Mouse (Mus musculus) G1E-ER4 (cell line): ENCODE measurements around the gene Tgfb1i1. TPM values are rescaled to one million over a fixed set of nuclear protein-coding genes. Genes with fewer than 3 reads are reported as not detected.

ENCODE experiments used
- GATA1 ChIP-seq: IDR thresholded peaks from one replicate; pipeline ENCODE4 v1.8.0; 2012; ENCODE audit warnings: low read length, inconsistent platforms
- polyA plus RNA-seq: library from polyadenylated mRNA; stranded (reverse); fragments of >175 nt; gene quantifications from 2 replicates; pipeline ENCODE4 v1.2.3, GENCODE M21; 2012

Gene Tgfb1i1
- polyA plus RNA-seq, 1 experiment, result 0.02 TPM

DNA sequence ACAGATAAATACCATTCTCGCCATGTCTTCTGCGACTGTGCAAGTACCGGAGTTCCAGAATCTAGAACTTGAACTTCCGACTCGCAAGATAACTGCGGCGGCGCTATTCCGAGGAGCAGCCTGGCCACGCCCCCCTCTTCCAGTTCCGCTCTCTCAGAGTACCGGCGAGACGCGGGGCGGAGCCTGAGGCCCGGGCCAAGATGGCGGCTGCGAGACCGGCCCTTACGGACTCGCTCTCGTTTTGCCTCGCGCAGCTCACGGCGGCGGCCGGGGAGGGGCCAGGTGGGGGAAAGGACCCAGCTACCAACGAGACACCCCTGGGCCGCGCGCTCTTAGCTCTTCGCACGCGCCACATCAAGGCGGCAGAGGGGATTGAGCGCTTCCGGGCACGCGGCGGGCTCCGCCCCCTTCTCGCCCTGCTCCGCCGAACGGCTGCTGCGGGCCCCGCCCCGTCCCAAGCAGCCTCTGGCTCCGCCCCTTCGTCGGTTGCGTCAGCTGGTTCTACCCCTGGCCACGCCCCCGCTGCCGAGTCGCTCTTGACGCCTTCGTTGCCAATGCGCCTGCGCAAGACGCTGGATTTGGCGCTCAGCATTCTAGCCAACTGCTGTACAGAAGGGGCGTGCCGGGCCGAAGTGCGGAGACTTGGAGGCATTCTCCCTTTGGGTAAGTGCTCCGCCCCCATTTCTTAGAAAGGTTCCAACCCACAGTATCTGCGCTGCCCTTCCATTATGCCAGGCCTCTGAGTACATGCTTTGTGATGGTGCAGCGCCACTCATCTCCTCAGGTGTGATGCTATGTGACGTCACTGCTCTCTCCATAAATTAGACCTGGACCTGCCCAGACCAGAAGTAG is 8.5 kb upstream of the Tgfb1i1 start, which contains the start of gene 9130023H24Rik:
9130023H24Rik (minus strand) TSS at position 105 of the 852 bp plus-strand sequence.
- no peak for TF ChIP-seq GATA1

DNA sequence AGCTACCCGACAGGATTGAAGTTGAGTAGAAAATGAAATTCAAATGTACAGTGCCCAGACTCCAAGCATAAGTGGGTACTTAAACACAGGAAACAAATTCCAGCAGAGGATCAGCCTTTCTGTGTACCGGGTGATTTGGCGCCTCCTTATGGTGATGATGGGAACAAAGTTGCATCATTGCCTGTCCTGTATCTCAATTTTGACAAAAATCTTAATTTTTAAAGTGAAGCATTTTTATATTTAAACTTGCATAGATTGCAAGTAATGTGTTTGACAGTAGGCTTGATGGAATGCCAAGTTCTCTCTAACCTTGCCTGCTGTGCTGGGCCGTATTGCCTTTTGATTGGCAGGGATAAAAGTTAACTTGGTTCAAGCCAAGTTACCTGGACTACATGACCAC is 7.6 kb upstream of the Tgfb1i1 start:
- TF ChIP-seq GATA1, result no peak

DNA sequence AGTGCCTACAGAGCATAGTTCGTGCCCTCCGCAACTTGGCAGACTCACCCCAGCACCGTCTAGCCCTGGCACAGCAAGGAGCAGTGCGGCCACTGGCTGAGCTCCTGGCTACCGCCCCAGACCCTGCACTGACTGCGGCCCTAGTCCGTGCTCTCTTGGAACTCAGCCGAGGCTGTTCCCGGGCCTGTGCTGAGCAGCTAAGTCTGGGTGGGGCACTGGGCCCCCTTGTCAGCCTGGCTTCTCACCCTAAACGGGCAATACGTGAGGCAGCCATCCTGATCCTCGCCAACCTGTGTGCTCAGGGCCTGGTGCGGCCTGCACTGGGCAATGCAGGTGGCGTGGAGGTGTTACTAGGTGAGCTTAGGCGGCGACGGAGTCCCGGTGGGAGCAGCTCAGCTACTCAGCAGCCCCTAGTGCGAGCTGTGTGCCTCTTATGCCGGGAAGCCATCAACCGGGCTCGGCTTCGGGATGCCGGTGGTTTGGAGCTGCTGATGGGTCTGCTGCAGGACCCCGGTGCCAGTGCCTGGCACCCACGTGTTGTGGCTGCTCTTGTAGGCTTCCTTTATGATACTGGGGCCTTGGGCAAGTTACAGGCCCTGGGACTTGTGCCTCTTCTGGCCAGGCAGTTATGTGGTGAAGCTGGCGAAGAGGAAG is 6.4 kb upstream of the Tgfb1i1 start:
- no peak for TF ChIP-seq GATA1

DNA sequence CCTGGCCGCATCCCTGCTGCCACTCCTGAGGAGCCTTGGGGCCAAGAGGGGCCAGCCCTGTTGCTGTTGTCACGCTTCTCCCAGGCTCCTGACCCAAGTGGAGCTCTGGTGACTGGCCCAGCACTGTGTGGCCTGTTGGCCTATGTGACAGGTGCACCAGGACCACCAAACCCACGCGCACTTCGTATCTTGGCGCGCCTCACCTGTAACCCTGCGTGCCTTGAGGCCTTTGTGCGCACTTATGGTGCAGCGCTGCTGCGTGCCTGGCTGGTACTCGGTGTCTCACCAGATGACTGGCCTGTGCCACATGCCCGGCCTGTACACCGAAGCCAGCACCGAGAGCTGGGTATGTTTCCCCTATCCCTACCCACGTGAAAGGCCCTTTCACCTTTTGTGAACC is 4.3 kb upstream of the Tgfb1i1 start:
- TF ChIP-seq GATA1, result no peak

DNA sequence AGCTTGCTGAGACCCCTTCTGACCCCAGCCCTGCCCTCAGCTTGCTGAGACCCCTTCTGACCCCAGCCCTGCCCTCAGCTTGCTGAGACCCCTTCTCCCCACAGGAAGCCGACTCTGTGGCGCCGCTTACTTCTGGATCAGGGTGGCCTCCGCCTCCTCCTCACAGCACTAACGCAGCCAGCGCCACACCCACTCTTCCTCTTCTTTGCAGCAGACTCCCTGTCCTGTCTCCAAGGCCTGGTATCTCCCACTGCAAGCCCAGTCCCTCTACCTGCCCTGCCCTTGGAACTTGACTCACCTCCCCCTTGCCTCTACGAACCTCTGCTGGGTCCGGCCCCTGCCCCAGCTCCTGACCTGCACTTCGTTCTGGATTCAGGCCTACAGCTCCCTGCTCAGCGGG is 2.7 kb upstream of the Tgfb1i1 start:
- no peak for TF ChIP-seq GATA1

DNA sequence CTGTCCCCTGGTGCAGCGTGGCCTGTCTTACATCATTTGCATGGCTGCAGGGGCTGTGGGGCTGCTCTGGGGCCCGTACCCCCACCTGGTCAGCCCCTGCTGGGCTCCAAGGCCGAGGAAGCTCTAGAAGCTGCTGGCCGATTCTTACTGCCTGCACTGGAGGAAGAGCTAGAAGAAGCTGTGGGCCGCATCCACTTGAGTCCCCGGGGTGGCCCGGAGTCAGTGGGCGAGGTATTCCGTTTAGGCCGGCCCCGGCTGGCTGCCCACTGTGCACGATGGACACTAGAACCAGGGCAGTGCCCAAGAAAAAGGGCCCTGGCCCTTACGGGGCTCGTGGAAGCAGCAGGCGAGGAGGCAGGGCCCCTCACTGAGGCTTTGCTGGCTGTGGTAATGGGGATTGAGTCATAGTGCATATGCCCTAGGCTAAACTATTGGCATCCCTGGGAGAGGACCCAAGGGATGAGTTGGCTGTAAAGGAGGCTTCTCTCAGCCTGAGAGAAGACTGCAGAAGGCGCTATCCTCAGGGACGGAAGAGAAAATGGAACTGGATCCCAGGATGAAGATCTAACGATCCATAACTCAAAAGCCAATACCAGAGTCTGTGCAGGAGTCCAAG is 2.1 kb upstream of the Tgfb1i1 start:
- TF ChIP-seq GATA1, result no peak

DNA sequence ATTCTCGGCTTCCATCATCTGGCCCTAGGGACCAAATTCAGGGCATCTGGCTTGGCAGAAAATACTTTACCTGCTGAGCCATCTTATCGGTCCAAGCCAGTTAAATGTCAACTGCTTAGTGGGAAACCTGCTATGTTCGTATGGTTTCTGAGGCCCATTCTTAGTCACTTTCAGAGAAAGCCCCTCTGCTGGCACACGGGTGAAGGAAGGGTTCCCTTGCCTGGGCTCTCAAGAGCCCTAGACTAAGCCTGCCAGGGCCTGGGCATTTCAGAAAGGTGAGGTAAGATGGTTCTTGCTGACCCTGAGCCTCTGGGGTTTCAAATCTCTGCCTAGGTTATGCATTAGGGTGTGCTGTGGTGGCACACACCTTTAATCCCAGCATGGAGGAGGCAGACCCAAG is 1.1 kb upstream of the Tgfb1i1 start:
- TF ChIP-seq GATA1, result no peak

DNA sequence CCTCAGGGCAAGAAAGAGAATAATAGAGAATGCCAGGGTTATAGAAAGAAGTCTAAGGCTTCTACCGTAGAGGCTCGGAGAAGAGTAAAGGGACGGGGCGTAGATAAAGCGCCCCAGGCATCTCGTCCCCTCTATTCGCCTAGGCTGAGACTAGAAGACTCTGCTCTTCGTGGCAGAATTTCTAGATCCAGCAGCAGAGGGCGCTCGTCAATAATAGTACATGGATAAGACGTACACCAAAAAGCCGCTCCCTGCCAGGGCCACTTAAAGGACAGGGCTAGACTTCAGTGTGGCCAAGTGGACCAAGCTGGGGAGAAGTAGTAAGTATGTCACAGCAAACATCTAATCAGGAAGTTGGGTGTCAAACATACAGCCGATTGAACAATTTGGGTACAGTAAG is 831 bp downstream of the Tgfb1i1 start:
- TF ChIP-seq GATA1, result no peak

DNA sequence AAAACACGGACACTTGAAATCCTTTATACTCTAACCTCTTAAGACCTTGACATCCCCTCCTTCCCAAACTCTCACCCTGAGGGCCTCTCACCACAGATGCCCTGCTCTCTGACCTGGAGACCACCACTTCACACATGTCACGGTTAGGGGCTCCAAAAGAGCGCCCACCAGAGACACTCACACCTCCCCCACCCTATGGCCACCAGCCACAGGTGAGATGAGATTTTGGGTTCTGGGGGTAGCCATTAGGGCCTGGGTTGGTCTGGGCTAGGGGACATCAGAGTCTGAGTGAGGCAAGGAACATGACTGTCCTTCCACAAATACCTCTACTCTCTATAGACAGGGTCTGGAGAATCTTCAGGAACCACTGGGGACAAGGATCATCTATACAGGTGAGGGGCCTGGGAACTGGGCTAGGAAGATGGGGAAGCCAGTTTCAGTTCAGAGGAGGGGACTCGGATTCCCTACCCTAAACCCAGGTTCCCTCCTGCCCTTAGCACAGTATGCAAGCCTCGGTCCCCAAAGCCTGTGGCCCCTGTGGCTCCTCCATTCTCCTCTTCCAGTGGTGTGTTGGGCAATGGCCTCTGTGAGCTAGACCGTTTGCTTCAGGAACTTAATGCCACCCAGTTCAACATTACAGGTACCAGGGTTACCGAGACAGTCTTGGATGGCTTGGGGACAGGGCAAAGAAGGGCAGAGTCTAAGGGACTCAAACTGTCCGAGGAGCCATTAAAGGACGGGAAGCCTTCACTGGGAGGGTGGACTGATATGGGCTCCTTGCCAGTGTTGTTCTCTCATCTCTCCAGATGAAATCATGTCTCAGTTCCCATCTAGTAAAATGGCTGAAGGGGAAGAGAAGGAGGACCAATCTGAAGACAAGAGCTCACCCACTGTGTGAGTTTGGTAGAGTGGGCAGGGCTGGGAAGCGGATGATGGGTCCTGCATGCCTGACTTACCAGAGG is 1.8 kb downstream of the Tgfb1i1 start:
- no peak for TF ChIP-seq GATA1

DNA sequence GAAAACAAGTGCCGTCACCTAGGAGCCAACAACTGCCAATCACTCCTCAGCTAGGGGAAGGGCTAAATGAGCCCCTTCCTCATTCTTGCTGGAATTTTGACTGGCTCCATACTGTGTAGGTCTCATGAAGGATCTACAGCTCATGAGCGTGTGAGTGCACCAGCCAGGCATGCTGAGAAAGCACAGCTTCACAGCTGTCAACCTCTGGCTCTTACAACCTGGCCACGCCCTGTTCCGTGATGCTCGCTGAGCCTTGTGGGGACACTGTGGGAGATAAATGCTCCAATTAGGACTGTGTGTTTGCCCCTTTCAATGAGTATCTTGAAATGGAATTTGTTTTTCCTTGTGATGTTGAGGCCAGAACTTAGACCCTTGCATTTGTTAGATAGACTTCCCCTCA is 3.4 kb downstream of the Tgfb1i1 start:
- no peak for TF ChIP-seq GATA1

DNA sequence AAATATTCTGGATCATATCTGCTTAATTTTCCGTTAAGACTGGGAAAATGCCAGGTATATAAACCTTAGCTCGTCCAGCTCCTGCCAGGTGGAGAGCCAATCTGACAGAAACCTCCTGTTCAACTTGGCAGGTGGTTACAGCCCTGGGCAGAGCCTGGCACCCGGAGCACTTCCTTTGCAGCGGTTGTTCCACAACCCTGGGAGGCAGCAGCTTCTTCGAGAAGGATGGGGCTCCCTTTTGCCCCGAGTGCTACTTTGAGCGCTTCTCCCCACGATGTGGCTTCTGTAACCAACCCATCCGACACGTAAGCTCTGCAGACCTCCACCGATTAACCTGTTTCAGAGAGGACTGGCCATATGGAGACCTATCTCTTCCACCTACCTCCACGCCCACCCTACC is 5.3 kb downstream of the Tgfb1i1 start:
- no peak for TF ChIP-seq GATA1

DNA sequence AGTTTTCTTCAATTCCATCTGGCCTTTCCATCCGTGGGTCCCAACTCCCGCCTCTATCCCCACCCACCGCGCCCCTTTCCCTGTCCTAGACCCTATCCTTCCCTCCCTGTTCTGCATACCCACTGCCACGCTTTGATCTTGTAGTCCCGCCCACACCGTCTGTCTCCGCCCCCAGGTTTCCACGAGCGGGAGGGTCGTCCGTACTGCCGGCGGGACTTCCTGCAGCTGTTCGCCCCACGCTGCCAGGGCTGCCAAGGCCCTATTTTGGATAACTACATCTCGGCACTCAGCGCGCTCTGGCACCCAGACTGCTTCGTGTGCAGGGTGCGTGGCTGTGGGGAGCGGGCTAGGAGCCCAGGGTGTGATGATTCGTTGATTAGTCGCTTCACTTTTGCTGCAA is 6.0 kb downstream of the Tgfb1i1 start:
- TF ChIP-seq GATA1, result no peak

DNA sequence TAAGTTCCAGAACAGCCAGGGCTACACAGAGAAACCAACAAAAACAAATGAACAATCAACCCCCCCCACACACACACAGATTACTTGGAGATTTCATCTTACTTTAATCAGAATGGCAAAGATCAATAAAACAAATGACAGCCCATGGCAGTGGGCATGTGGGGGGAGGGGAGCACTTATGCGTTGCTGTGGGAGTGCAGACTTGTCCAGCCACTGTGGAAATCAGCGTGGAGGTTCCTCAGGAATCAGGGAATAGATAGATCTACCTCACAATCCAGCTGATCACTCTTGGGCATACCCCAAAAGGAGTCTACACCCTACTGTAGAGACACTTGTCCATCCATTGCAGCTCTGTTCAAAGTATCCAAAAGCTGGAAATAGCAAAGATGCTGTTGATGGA is 8.4 kb downstream of the Tgfb1i1 start:
- no peak for TF ChIP-seq GATA1

DNA sequence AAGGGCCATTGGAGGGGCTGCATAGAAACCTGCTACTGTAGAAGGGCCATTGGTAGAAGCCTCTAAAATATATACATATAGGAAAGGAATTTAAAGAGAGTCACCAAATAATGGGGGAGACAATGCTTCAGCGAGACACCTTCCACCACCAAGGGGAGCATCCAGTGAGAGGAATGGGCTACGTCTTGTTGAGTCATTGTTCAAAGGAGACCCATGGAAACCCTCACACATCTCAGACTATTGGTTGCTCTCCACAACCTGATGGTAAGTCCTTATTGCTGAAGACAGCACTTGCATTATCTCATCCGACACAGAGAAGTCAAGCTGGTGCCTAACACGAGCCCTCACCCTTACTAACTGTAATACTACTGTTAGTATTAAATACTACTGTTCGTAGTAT is 9.1 kb downstream of the Tgfb1i1 start:
- TF ChIP-seq GATA1, result no peak

DNA sequence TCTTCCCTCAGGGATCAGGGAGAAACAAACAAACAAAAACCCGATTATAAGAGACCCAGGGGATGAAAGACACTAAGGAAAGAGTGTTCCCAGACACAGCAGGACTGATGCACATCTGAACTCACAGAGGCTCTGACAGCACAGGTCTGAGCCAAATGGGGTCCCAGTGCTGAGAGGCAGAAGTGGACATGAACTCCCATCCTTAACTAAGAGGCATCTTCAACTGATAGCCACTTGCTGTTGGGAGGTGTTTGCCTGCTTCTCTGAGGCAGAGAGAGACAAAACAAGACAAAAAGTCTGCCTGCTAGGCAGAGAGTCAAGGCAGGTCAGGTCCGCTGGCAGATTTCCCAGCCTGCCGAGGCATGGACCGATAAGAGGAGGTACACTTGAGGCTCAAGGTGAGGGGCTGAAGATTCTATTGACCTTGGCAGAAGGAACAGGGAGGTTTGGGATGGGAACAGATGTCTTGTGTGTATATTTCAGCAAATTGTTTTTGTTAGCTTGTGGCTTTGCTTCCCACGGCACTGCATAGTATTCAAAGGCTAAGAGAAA is 10.2 kb downstream of the Tgfb1i1 start:
- TF ChIP-seq GATA1, result no peak
